Mouse (Mus musculus): ENCODE measurements around the gene Ntn3.

GRCm38 (mm10) chr17:24195349-24195748 lies 14.0 kb downstream of the Ntn3 start:
- no peak for TF ChIP-seq CTCF (IDR thresholded peaks at IDR 0.05; ENCODE audit: borderline replicate concordance, insufficient read depth, low read length)
- no peak for TF ChIP-seq POLR2A (IDR thresholded peaks at IDR 0.05; ENCODE audit: low read depth, low read length)
